Mouse (Mus musculus): ENCODE measurements at regions not wholly inside any gene's neighbourhood (a gene's known extent, or its start where the extent isn't known, plus 50 kb on each side); places are given as distances from the start of the nearest gene placed in this dataset.

DNA sequence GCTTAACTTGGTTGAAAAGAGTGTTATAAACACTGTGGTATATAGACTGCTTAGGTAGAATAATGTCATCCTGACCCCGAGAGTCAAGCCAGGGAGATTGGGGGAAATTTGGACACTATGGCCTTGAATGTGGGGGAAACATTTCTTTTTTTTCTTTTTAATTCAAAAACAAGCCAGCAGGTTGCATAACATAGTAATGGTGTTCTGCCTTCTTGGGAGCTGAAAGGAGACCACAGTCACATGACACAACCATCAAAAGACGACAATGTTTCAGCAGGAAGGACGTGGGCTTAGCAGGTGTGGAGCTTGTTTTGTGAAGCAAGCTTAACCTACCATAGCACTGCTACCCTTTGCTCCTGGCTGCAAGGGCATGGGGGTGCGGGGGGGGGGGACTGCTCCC lies 306.3 kb upstream of the Klf3 start:
- no peak for TF ChIP-seq POLR2A (IDR thresholded peaks at IDR 0.05; ENCODE audit: control insufficient read depth, extremely low read depth, insufficient read depth, low read length, poor library complexity)
- no peak for TF ChIP-seq CTCF (IDR thresholded peaks at IDR 0.05; ENCODE audit: borderline replicate concordance, control insufficient read depth, extremely low read depth, insufficient read depth, low read length, poor library complexity)

Measured in thymus, adult 2 months (tissue).